Mouse (Mus musculus) gastrocnemius, adult 18-20 months (tissue): ENCODE measurements around the gene 1810062G17Rik. TPM values are rescaled to one million over a fixed set of nuclear protein-coding genes. Genes with fewer than 3 reads are reported as not detected.

Experiments used
- DNase-seq: peaks from one replicate; pipeline ENCODE4 v3.0.0; 2021; ENCODE audit warnings: low spot score
- total RNA-seq, 2 experiments: library from RNA; stranded (reverse); gene quantifications; 2 replicates each; pipeline ENCODE4 v1.2.3; 2021

The 1810062G17Rik gene
- total RNA-seq, 2 experiments from 2014 or later, result not detected

- DNase-seq, result peak; percentile 8
Observed at GRCm38 (mm10) chr3:36476261-36477155, 771 bp downstream of the 1810062G17Rik start.

GRCm38 (mm10) chr3:36478776-36479175, 3.0 kb downstream of the 1810062G17Rik start:
- DNase-seq, result no peak

- DNase-seq, result no peak
Observed at GRCm38 (mm10) chr3:36480486-36480885, 4.7 kb downstream of the 1810062G17Rik start.

GRCm38 (mm10) chr3:36481776-36482193, 6.0 kb downstream of the 1810062G17Rik start:
- DNase-seq, result peak; percentile 66

- DNase-seq, result no peak
Observed at GRCm38 (mm10) chr3:36482940-36483339, 7.2 kb downstream of the 1810062G17Rik start.

GRCm38 (mm10) chr3:36484292-36484691, 8.6 kb downstream of the 1810062G17Rik start:
- no peak for DNase-seq

- DNase-seq, result no peak
Observed at GRCm38 (mm10) chr3:36486176-36486575, 10.4 kb downstream of the 1810062G17Rik start.

GRCm38 (mm10) chr3:36486881-36487280, 11.1 kb downstream of the 1810062G17Rik start:
- DNase-seq, result no peak

- no peak for DNase-seq
Observed at GRCm38 (mm10) chr3:36488367-36488766, 12.6 kb downstream of the 1810062G17Rik start.

GRCm38 (mm10) chr3:36488899-36489589, 13.3 kb downstream of the 1810062G17Rik start:
- DNase-seq, result no peak

GRCm38 (mm10) chr3:36489590-36489910, 13.8 kb downstream of the 1810062G17Rik start:
- DNase-seq, result no peak

- no peak for DNase-seq
Observed at GRCm38 (mm10) chr3:36491535-36491934, 15.8 kb downstream of the 1810062G17Rik start.

- DNase-seq, result no peak
Observed at GRCm38 (mm10) chr3:36492716-36493391, 17.1 kb downstream of the 1810062G17Rik start.

- DNase-seq, result no peak
Observed at GRCm38 (mm10) chr3:36493641-36494283, 18.0 kb downstream of the 1810062G17Rik start.

GRCm38 (mm10) chr3:36494613-36495012, 18.9 kb downstream of the 1810062G17Rik start:
- DNase-seq, result no peak

- DNase-seq, result peak; percentile 93
Observed at GRCm38 (mm10) chr3:36495436-36495835, 19.7 kb downstream of the 1810062G17Rik start.

GRCm38 (mm10) chr3:36496273-36496672, 20.5 kb downstream of the 1810062G17Rik start:
- DNase-seq, result peak; percentile 18

GRCm38 (mm10) chr3:36496746-36497145, 21.0 kb downstream of the 1810062G17Rik start:
- peak; percentile 67 for DNase-seq

- no peak for DNase-seq
Observed at GRCm38 (mm10) chr3:36498224-36498623, 22.5 kb downstream of the 1810062G17Rik start.

- no peak for DNase-seq
Observed at GRCm38 (mm10) chr3:36499418-36499817, 23.7 kb downstream of the 1810062G17Rik start.

- no peak for DNase-seq
Observed at GRCm38 (mm10) chr3:36500976-36501375, 25.2 kb downstream of the 1810062G17Rik start.
